Mouse (Mus musculus): ENCODE measurements at regions not wholly inside any gene's neighbourhood (a gene's known extent, or its start where the extent isn't known, plus 50 kb on each side); places are given as distances from the start of the nearest gene placed in this dataset.

DNA sequence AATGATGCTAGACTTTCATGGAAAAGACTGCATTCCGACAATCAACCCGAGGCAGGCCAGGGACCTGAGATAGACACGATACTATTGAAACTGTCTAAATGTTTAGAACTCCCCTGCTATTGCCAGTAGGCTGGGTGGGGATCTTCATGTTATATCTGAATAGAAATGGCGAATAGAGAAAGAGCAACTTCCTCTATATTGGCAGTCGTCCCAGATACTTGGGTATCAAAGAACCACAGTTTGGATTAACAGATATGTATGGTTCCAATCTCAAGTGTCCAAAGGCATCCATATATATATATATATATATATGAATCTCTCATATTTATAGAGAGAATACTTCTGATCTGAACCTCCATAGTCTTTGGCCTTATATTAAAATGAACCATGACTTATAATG, 161.8 kb downstream of the Kctd12 start:
- Histone ChIP-seq H3K4me2 (replicated peaks) (no peak overlapping the region), H3K4me1 (replicated peaks; ENCODE audit: control insufficient read depth, insufficient read depth, low read length) (no peaks in the 10 kb centered on the region), H3K9ac (no peak overlapping the region), H3K27me3 (ENCODE audit: control insufficient read depth, insufficient read depth, low read length) (no peaks in the 10 kb centered on the region), H3K4me3 (replicated peaks; ENCODE audit: low read length) (no peak overlapping the region), H3K36me3 (replicated peaks; ENCODE audit: control insufficient read depth, insufficient read depth) (no peaks in the 10 kb centered on the region), H3K27ac (no peak overlapping the region), H3K9me3 (ENCODE audit: control insufficient read depth, low read length) (no peaks in the 10 kb centered on the region)
- WGBS: 96% methylated on average over 5 of the region's 5 CpGs
- no peak for ATAC-seq (ENCODE audit: low FRiP score)
- DNase-seq (ENCODE audit: low spot score): no peak

DNA sequence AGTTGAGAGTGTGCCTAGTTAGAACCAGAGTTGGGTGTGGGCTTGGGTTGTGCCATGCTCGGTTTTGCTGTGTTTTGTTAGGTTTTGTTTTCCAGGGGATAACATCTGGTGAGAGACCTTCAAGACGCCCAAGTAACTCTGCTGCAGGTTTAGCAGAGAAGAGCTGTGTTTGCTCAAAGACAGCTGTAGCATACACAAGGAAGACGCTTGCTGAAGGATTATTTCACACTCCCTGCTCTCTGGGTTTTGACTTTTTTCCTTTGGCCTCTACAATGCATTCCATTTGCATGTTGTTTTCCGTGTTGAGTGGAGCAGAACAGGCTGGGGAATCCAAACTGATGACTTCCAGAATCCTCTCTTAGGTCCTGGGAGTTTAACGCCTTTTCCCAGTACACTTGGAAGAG, 170.8 kb downstream of the Kctd12 start:
- Histone ChIP-seq H3K4me2 (replicated peaks) (no peak overlapping the region), H3K27ac (no peak overlapping the region), H3K9me3 (ENCODE audit: control insufficient read depth, low read length) (no peaks in the 10 kb centered on the region), H3K9ac (no peak overlapping the region), H3K27me3 (ENCODE audit: control insufficient read depth, insufficient read depth, low read length) (no peaks in the 10 kb centered on the region), H3K4me3 (replicated peaks; ENCODE audit: low read length) (no peak overlapping the region), H3K36me3 (replicated peaks; ENCODE audit: control insufficient read depth, insufficient read depth) (no peaks in the 10 kb centered on the region), H3K4me1 (replicated peaks; ENCODE audit: control insufficient read depth, insufficient read depth, low read length) (no peaks in the 10 kb centered on the region)
- DNase-seq (ENCODE audit: low spot score) (no peak), ATAC-seq (ENCODE audit: low FRiP score) (no peak)
- WGBS: 62% methylated on average over 5 of the region's 5 CpGs

- ATAC-seq (ENCODE audit: low FRiP score) (no peak), DNase-seq (ENCODE audit: low spot score) (no peak)
- Histone ChIP-seq H3K9ac (no peak overlapping the region), H3K27me3 (ENCODE audit: control insufficient read depth, insufficient read depth, low read length) (no peaks in the 10 kb centered on the region), H3K27ac (no peak overlapping the region), H3K4me1 (replicated peaks; ENCODE audit: control insufficient read depth, insufficient read depth, low read length) (no peaks in the 10 kb centered on the region), H3K9me3 (ENCODE audit: control insufficient read depth, low read length) (no peaks in the 10 kb centered on the region), H3K4me3 (replicated peaks; ENCODE audit: low read length) (no peak overlapping the region), H3K4me2 (replicated peaks) (no peak overlapping the region), H3K36me3 (replicated peaks; ENCODE audit: control insufficient read depth, insufficient read depth) (no peaks in the 10 kb centered on the region)
- WGBS: 65% methylated on average over 5 of the region's 5 CpGs
Measured at GRCm38 (mm10) chr14:102811022-102811421, 171.4 kb downstream of the Kctd12 start.

GRCm38 (mm10) chr14:102810121-102810921, 172.1 kb downstream of the Kctd12 start:
- no peaks in the 10 kb centered on the region for H3K4me1 ChIP-seq (replicated peaks; ENCODE audit: control insufficient read depth, insufficient read depth, low read length)
- no peak overlapping the region for H3K4me3 ChIP-seq (replicated peaks; ENCODE audit: low read length)
- H3K9me3 ChIP-seq (ENCODE audit: control insufficient read depth, low read length): no peaks in the 10 kb centered on the region
- no peak overlapping the region for H3K27ac ChIP-seq
- H3K4me2 ChIP-seq (replicated peaks): no peak overlapping the region
- WGBS: 74% methylated on average over 7 of the region's 7 CpGs
- H3K9ac ChIP-seq: no peak overlapping the region
- H3K27me3 ChIP-seq (ENCODE audit: control insufficient read depth, insufficient read depth, low read length): no peaks in the 10 kb centered on the region
- H3K36me3 ChIP-seq (replicated peaks; ENCODE audit: control insufficient read depth, insufficient read depth): no peaks in the 10 kb centered on the region
- DNase-seq (ENCODE audit: low spot score) (no peak), ATAC-seq (ENCODE audit: low FRiP score) (no peak)

DNA sequence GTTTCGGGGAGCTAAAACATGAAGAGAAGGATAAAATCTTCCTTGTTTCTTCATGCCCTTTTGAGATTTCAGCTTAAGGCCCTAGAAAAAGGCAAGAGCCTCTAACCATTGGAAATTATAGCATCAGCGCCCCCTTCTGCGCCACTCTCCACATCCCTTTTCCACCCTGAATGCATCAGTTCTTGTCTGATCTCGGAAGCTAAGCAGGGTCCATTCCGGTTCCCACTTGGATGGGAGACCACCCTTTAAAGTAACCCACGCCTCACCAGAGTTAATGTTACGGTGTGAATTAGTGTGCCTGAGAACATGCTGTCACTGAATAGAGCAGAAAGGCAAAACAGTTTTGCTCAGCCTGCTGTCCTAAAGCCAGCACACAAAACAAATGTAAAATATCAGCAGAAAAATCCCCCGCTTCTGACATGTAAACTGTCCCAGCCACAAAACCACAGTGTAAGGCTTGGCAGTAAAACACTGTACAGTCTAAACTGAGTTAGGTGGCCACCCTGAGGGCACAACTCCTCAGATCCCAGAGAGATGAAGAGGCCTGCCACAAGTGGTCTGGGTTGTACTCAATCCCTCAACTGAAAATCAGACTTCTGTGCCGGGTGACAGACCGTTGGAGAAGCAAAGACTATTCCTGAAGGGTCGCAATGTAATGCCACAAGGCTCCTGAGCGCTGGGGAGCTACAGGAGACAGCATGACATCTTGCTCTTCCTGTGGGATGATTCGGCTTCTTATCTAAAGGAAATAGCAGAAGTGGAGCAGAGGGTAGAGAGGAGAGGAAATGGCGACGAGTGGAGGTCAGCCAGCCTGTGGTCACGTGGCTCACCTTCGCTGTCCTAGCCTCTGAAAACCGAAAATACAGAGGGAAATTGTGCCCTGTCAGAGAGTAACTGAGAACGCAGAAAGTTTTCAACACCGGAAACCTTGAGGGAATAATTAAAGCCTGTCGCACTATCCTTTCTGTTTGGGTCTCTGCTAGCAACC, 176.2 kb downstream of the Kctd12 start:
- no peak for ATAC-seq (ENCODE audit: low FRiP score)
- H3K27me3 ChIP-seq (ENCODE audit: control insufficient read depth, insufficient read depth, low read length): no peaks in the 10 kb centered on the region
- no peak overlapping the region for H3K4me3 ChIP-seq (replicated peaks; ENCODE audit: low read length)
- no peaks in the 10 kb centered on the region for H3K36me3 ChIP-seq (replicated peaks; ENCODE audit: control insufficient read depth, insufficient read depth)
- no peaks in the 10 kb centered on the region for H3K4me1 ChIP-seq (replicated peaks; ENCODE audit: control insufficient read depth, insufficient read depth, low read length)
- no peak overlapping the region for H3K27ac ChIP-seq
- WGBS: 70% methylated on average over 21 of the region's 21 CpGs
- H3K9ac ChIP-seq: no peak overlapping the region
- no peaks in the 10 kb centered on the region for H3K9me3 ChIP-seq (ENCODE audit: control insufficient read depth, low read length)
- DNase-seq (ENCODE audit: low spot score): no peak
- no peak overlapping the region for H3K4me2 ChIP-seq (replicated peaks)

- DNase-seq (ENCODE audit: low spot score): no peak
Measured at GRCm38 (mm10) chr14:102795676-102796075, 186.8 kb downstream of the Kctd12 start.

GRCm38 (mm10) chr14:102794898-102795297, 187.5 kb downstream of the Kctd12 start:
- H3K27ac ChIP-seq: no peak overlapping the region
- ATAC-seq (ENCODE audit: low FRiP score) (no peak), DNase-seq (ENCODE audit: low spot score) (no peak)
- no peaks in the 10 kb centered on the region for H3K27me3 ChIP-seq (ENCODE audit: control insufficient read depth, insufficient read depth, low read length)
- no peaks in the 10 kb centered on the region for H3K9me3 ChIP-seq (ENCODE audit: control insufficient read depth, low read length)
- H3K4me1 ChIP-seq (replicated peaks; ENCODE audit: control insufficient read depth, insufficient read depth, low read length): no peaks in the 10 kb centered on the region
- H3K9ac ChIP-seq: no peak overlapping the region
- H3K36me3 ChIP-seq (replicated peaks; ENCODE audit: control insufficient read depth, insufficient read depth): no peaks in the 10 kb centered on the region
- WGBS: 88% methylated on average over 2 of the region's 2 CpGs
- no peak overlapping the region for H3K4me2 ChIP-seq (replicated peaks)
- H3K4me3 ChIP-seq (replicated peaks; ENCODE audit: low read length): no peak overlapping the region

More at GRCm38 (mm10) chr14:102795676-102796075, 186.8 kb downstream of the Kctd12 start:
- H3K27ac ChIP-seq: no peak overlapping the region
- H3K9ac ChIP-seq: no peak overlapping the region
- ATAC-seq (ENCODE audit: low FRiP score): no peak
- H3K36me3 ChIP-seq (replicated peaks; ENCODE audit: control insufficient read depth, insufficient read depth): no peaks in the 10 kb centered on the region
- no peaks in the 10 kb centered on the region for H3K27me3 ChIP-seq (ENCODE audit: control insufficient read depth, insufficient read depth, low read length)
- no peaks in the 10 kb centered on the region for H3K9me3 ChIP-seq (ENCODE audit: control insufficient read depth, low read length)
- no peaks in the 10 kb centered on the region for H3K4me1 ChIP-seq (replicated peaks; ENCODE audit: control insufficient read depth, insufficient read depth, low read length)
- no peak overlapping the region for H3K4me3 ChIP-seq (replicated peaks; ENCODE audit: low read length)
- WGBS: 85% methylated on average over 2 of the region's 2 CpGs
- H3K4me2 ChIP-seq (replicated peaks): no peak overlapping the region

GRCm38 (mm10) chr14:102793753-102794152, 188.7 kb downstream of the Kctd12 start:
- Histone ChIP-seq H3K27ac (no peak overlapping the region), H3K4me2 (replicated peaks) (no peak overlapping the region), H3K9ac (no peak overlapping the region), H3K4me3 (replicated peaks; ENCODE audit: low read length) (no peak overlapping the region), H3K9me3 (ENCODE audit: control insufficient read depth, low read length) (no peaks in the 10 kb centered on the region), H3K4me1 (replicated peaks; ENCODE audit: control insufficient read depth, insufficient read depth, low read length) (no peaks in the 10 kb centered on the region), H3K36me3 (replicated peaks; ENCODE audit: control insufficient read depth, insufficient read depth) (no peaks in the 10 kb centered on the region), H3K27me3 (ENCODE audit: control insufficient read depth, insufficient read depth, low read length) (no peaks in the 10 kb centered on the region)
- no peak for DNase-seq (ENCODE audit: low spot score)
- WGBS: 90% methylated on average over 7 of the region's 7 CpGs
- ATAC-seq (ENCODE audit: low FRiP score): no peak

GRCm38 (mm10) chr14:102790916-102791315, 191.5 kb downstream of the Kctd12 start:
- ATAC-seq (ENCODE audit: low FRiP score): no peak
- Histone ChIP-seq H3K4me3 (replicated peaks; ENCODE audit: low read length) (no peak overlapping the region), H3K27me3 (ENCODE audit: control insufficient read depth, insufficient read depth, low read length) (no peaks in the 10 kb centered on the region), H3K4me2 (replicated peaks) (no peak overlapping the region), H3K27ac (no peak overlapping the region), H3K9me3 (ENCODE audit: control insufficient read depth, low read length) (no peaks in the 10 kb centered on the region), H3K4me1 (replicated peaks; ENCODE audit: control insufficient read depth, insufficient read depth, low read length) (no peaks in the 10 kb centered on the region), H3K9ac (no peak overlapping the region), H3K36me3 (replicated peaks; ENCODE audit: control insufficient read depth, insufficient read depth) (no peaks in the 10 kb centered on the region)
- no peak for DNase-seq (ENCODE audit: low spot score)
- 93% methylated on average over 3 of the region's 3 CpGs for WGBS

All from hindbrain, embryonic 14.5 days (tissue).